8 mouse cellular contexts compared by ENCODE assay signal in the genomic region with DNA sequence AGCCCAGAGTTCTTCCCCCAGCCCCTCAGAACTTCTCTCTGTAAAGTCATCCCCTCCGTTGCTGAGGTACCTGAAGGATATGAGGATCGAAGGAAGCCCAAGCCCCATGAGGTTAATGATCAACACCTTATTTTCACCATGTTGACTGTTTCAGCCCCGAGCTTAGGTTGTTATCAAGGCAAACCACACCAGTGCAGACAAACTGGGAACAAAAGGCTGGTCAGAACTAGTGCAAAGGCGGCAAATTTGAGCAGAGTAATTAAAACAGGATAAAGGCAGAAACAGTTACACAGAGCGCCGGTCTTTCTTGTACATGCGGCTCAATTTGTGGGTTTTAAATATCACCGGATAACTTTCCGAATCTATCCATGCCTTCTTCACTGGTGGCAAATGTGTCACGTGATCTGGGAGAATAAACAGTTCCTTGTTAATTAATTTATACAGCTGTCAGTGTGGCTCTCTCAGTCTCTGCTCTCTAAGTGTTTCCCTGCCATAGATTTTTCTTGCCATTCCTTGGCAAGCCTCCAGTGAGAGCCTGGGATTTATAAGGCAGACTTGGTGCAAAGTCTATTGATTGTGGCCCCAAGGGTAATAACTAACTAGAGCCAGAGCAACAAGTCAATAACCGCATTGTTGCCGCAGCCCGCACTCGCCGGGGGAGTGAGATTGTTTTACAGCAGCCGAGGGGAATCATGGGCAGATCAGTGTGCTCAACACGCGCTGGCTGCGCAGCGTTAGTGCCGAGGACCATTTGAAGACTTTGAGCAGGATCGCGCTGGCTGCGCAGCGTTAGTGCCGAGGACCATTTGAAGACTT.
DNase-seq lines count a peak whose midpoint lies in the region; ATAC-seq and TF ChIP-seq lines count a peak whose summit lies in the region.

No protein-coding gene starts in this region.

- TF ChIP-seq EP300 in lung, postnatal 0 days (IDR thresholded peaks at IDR 0.05): no peak; the same call in 1 of the 2 replicates

- no peak overlapping the region for H3K27ac ChIP-seq in lung, postnatal 0 days (ENCODE audit: low read length)
- H3K27ac ChIP-seq in forebrain, embryonic 13.5 days: no peak overlapping the region
- no peak overlapping the region for H3K27ac ChIP-seq in midbrain, embryonic 15.5 days

- TF ChIP-seq CTCF in lung, postnatal 0 days (IDR thresholded peaks at IDR 0.05): no peak

- no peak overlapping the region for H3K4me3 ChIP-seq in lung, postnatal 0 days (ENCODE audit: low read depth, low read length)
- H3K4me3 ChIP-seq in forebrain, embryonic 13.5 days: no peak overlapping the region
- no peak overlapping the region for H3K4me3 ChIP-seq in midbrain, embryonic 15.5 days

- H3K9ac ChIP-seq in lung, postnatal 0 days (replicated peaks; ENCODE audit: low read depth): no peak overlapping the region
- no peak overlapping the region for H3K9ac ChIP-seq in forebrain, embryonic 13.5 days
- H3K9ac ChIP-seq in midbrain, embryonic 15.5 days: no peak overlapping the region

- H3K9me3 ChIP-seq in lung, postnatal 0 days (ENCODE audit: low read length): no peaks in the 10 kb centered on the region
- no peaks in the 10 kb centered on the region for H3K9me3 ChIP-seq in forebrain, embryonic 13.5 days (replicated peaks)
- H3K9me3 ChIP-seq in midbrain, embryonic 15.5 days: no peaks in the 10 kb centered on the region

- peaks cover 3% of the 10 kb centered on the region; the same call in 1 of the 2 replicates for H3K4me1 ChIP-seq in lung, postnatal 0 days (ENCODE audit: insufficient read depth, low read depth, low read length)
- peaks cover 44% of the 10 kb centered on the region for H3K4me1 ChIP-seq in forebrain, embryonic 13.5 days
- peaks cover 22% of the 10 kb centered on the region for H3K4me1 ChIP-seq in midbrain, embryonic 15.5 days

- H3K4me2 ChIP-seq in lung, postnatal 0 days (replicated peaks; ENCODE audit: low read depth, low read length): no peak overlapping the region
- peak overlapping the region; percentile 46 for H3K4me2 ChIP-seq in forebrain, embryonic 13.5 days
- H3K4me2 ChIP-seq in midbrain, embryonic 15.5 days: peak overlapping the region; percentile 20; the same call in 1 of the 2 replicates

- no peaks in the 10 kb centered on the region for H3K36me3 ChIP-seq in lung, postnatal 0 days (ENCODE audit: insufficient read depth, low read length)
- no peaks in the 10 kb centered on the region; the same call in 1 of the 2 replicates for H3K36me3 ChIP-seq in forebrain, embryonic 13.5 days (ENCODE audit: poor library complexity, severe bottlenecking)
- no peaks in the 10 kb centered on the region for H3K36me3 ChIP-seq in midbrain, embryonic 15.5 days (replicated peaks)

- ATAC-seq in lung, postnatal 0 days: peak; percentile 50
- peak; percentile 56 for ATAC-seq in forebrain, embryonic 13.5 days
- ATAC-seq in midbrain, embryonic 15.5 days (replicated peaks): no peak

- WGBS in lung, postnatal 0 days: 43% methylated on average over 26 of the region's 26 CpGs
- 39% methylated on average over 26 of the region's 26 CpGs for WGBS in forebrain, embryonic 13.5 days
- WGBS in midbrain, embryonic 15.5 days: 57% methylated on average over 26 of the region's 26 CpGs

- H3K27me3 ChIP-seq in lung, postnatal 0 days (replicated peaks; ENCODE audit: insufficient read depth, low read length): peaks cover 3% of the 10 kb centered on the region; the same call in 1 of the 2 replicates
- peaks cover 34% of the 10 kb centered on the region for H3K27me3 ChIP-seq in forebrain, embryonic 13.5 days
- H3K27me3 ChIP-seq in midbrain, embryonic 15.5 days (replicated peaks): no peaks in the 10 kb centered on the region

- DNase-seq in lung, postnatal 0 days (ENCODE audit: low spot score): peak; percentile 59
- no peak for DNase-seq in lung, postnatal 36 days
- DNase-seq in kidney, postnatal 10 days: peak; percentile 82
- DNase-seq in c-Kit-positive CD71-positive TER-119-positive erythroid progenitor cells, embryonic 14.5 days (ENCODE audit: low spot score): no peak
- DNase-seq in cerebellum, adult 9-10 months: no peak
- no peak for DNase-seq in urinary bladder, postnatal 25 days (ENCODE audit: low spot score)

Comparison
In these comparisons a context has a peak if more than half of its experiments do, and no peak if none do; other contexts are left out.
1. DNase-seq: peak in lung, postnatal 0 days (single experiment) and kidney, postnatal 10 days (single experiment); none in lung, postnatal 36 days (single experiment), c-Kit-positive CD71-positive TER-119-positive erythroid progenitor cells, embryonic 14.5 days (single experiment), cerebellum, adult 9-10 months (single experiment) and urinary bladder, postnatal 25 days (single experiment).